16 mouse cellular contexts compared by ENCODE assay signal in genomic region chr2:95830608-95831007, GRCm38 (mm10).
"Had no signal": no experiment of that assay in that cellular context is flagged by ENCODE, and none has a peak within 500 bp of the region (broad histone marks: within the 10 kb centered on the region; RNA-seq: fewer than 3 reads in every experiment).

No protein-coding gene starts in this region.

- H3K36me3 ChIP-seq: limb, embryonic 10.5 days; limb, embryonic 13.5 days; liver, embryonic 12.5 days; liver, embryonic 15.5 days; lung, embryonic 15.5 days; midbrain, embryonic 10.5 days; midbrain, embryonic 13.5 days had no signal

- ATAC-seq: liver, embryonic 12.5 days; midbrain, embryonic 13.5 days had no signal

- H3K27ac ChIP-seq: limb, embryonic 10.5 days; limb, embryonic 13.5 days; liver, embryonic 12.5 days; liver, embryonic 15.5 days; lung, embryonic 15.5 days; midbrain, embryonic 10.5 days; midbrain, embryonic 13.5 days had no signal

- DNase-seq: kidney, adult 9 months; kidney, postnatal 14 days; kidney, postnatal 4 days; liver; lung, adult 18-20 months; lung, postnatal 10 days; lung, postnatal 36 days; thymus, adult 18-20 months; thymus, postnatal 36 days had no signal

- H3K4me2 ChIP-seq: limb, embryonic 13.5 days; liver, embryonic 12.5 days; liver, embryonic 15.5 days; lung, embryonic 15.5 days; midbrain, embryonic 13.5 days had no signal

- H3K4me1 ChIP-seq: limb, embryonic 10.5 days; limb, embryonic 13.5 days; liver, embryonic 12.5 days; liver, embryonic 15.5 days; lung, embryonic 15.5 days; midbrain, embryonic 10.5 days; midbrain, embryonic 13.5 days had no signal

- H3K9ac ChIP-seq: limb, embryonic 13.5 days; liver, embryonic 12.5 days; liver, embryonic 15.5 days; lung, embryonic 15.5 days; midbrain, embryonic 13.5 days had no signal

- H3K9me3 ChIP-seq: limb, embryonic 10.5 days; limb, embryonic 13.5 days; liver, embryonic 12.5 days; liver, embryonic 15.5 days; lung, embryonic 15.5 days; midbrain, embryonic 10.5 days; midbrain, embryonic 13.5 days had no signal

- H3K4me3 ChIP-seq: limb, embryonic 10.5 days; limb, embryonic 13.5 days; liver, embryonic 12.5 days; liver, embryonic 15.5 days; lung, embryonic 15.5 days; midbrain, embryonic 10.5 days; midbrain, embryonic 13.5 days had no signal

- H3K27me3 ChIP-seq: limb, embryonic 13.5 days; liver, embryonic 12.5 days; liver, embryonic 15.5 days; lung, embryonic 15.5 days; midbrain, embryonic 13.5 days had no signal
